Mouse (Mus musculus): ENCODE data around the gene Thbd. TPM values are rescaled to one million over a fixed set of nuclear protein-coding genes. Genes with fewer than 3 reads are reported as not detected.
A peak's percentile ranks its signal among the peaks of the same experiment; 100 is the strongest.

Gene Thbd
- total RNA-seq, 2 experiments from 2014 or later = 12.6 to 17.4 TPM

DNA sequence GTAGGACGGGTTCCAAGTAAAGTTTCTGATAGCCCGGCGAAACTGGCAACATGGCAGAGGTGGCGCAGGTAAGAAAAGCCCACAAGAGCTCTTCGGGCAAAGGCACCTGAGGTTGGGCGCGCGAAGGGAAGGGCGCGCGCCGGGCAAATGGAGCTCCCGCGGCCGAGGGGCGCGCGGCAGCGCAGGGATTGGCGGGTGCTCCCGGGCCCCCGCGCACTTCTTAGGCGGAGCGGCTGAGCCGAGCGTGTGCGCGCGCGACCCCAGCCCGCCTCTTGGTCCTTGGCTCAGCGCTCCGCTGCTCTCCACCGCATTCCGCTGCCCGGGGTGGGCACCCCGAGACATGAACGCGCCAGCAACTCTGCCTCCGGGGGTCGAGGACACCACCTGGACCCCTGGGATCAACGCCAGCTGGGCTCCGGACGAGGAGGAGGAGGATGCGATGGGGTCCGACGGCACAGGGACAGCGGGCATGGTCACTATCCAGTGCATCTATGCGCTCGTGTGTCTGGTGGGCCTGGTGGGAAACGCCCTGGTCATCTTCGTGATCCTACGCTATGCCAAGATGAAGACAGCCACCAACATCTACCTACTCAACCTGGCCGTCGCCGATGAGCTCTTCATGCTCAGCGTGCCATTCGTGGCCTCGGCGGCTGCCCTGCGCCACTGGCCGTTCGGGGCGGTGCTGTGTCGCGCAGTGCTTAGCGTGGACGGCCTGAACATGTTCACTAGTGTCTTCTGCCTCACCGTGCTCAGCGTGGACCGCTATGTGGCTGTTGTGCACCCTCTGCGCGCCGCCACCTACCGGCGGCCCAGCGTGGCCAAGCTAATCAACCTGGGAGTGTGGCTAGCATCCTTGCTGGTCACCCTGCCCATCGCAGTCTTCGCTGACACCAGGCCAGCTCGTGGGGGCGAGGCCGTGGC is 12.6 kb downstream of the Thbd start, which contains the start of gene Sstr4:
Gene Sstr4 (plus strand): TSS at position 214 of the 921 bp plus-strand sequence.
- intact Hi-C loops (cut with DNase I) = loop anchor here (5.0 kb wide), 1 partner anchor 273 kb away; no protein-coding TSS in a partner anchor
- peak; percentile 55 to 57 for DNase-seq

DNA sequence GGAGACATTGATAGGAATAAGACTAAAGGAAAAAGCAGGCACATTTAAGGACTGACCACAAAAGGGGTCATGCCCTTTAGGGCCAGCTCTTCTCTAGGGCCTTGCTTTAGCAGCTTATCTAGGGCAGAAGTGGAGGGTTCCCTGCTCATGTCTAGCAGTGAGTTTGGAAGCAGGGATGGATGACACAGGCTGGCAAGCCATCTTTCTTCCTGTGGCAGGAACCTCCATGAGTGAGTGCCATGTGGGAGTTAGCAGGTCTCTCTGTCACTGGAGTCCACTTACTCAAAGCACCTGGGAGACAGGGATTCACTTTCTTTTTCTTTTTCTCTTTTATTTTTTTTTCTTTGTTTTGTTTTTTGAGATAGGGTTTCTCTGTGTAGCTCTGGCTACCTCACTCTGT is 14.1 kb downstream of the Thbd start:
- intact Hi-C loops (cut with DNase I) = no loop called here
- DNase-seq = no peak

DNA sequence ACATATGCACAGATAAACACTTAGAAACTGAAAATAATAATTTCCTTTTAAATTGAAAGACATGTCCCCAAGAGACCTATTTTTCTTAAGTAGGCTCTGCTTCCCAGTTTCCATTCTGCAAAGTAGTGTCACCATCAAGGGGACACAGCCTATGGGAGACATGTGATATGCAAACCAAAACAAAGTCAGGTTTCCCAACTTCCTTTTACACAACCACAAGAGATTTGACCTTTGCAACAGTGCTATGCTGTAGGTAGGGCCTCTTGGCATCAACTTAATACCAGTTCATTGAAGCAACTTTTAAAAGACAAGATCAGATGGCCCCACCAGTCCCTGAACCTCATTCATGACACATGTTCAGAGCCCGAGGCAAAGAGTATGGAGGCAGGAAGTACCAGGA is 14.8 kb downstream of the Thbd start:
- no peak for DNase-seq
- intact Hi-C loops (cut with DNase I) = no loop called here

DNA sequence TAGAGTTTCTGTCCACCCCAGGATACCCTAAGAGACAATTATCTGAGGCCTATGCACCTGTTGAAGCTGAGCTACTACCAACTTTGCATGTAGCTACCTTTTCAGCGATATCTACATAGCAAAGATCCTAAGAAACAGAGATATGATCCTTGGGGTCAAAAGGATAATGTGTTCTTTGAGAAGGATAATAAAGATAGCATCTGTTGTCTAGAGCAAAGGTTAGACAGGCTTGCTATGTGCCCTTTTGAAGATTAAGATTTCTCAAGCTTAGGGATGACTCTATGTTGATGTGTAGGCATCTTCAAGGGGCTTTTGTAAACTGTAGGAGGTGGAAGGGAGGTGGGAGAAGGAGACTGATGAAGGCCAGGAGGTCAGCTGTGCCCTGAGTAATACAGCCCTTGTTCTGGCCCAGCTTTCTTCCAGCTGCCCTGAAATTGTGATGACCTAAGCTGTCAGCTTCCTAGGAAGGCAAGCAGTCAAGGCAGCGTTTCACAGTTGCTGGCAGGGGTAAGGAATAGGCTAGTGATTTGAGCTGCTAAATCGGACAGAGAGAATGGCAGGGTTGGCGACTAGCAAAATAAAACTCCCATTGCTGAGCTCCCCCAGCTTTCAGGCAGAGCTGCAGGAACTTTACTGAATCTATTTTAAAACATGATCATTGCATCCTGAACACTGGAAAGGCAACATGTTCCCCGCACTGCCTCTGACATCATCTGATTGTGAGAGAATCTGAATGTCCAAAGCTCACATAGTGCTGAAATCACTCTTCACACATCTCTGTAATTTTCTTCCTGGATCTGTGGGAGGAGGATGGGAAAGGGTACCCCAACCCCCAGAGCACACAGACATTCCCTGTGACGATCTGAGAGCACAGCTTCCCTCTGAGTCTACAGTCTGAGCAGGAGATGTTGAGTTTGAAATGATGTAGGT is 20.1 kb downstream of the Thbd start:
- intact Hi-C loops (cut with DNase I) = no loop called here
- no peak for DNase-seq

DNA sequence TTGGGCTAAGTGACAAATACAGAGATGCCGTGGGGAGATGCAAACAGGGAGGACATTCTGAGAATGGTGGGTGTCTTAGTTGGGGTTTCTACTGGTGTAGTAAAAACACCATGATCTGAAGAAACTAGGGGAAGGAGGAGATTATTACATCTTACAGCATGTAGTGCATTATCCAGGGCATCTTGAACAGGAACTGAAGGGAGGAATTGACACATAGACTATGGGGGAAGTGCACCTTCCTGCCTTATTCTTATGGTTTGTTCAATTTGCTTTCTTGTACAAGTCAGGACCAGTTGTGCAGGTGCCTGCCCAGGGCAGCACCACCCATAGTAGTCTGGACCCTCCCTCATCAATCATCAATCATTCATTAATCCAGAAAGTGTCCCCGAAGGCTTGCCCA is 21.1 kb downstream of the Thbd start:
- DNase-seq = no peak
- intact Hi-C loops (cut with DNase I) = no loop called here

DNA sequence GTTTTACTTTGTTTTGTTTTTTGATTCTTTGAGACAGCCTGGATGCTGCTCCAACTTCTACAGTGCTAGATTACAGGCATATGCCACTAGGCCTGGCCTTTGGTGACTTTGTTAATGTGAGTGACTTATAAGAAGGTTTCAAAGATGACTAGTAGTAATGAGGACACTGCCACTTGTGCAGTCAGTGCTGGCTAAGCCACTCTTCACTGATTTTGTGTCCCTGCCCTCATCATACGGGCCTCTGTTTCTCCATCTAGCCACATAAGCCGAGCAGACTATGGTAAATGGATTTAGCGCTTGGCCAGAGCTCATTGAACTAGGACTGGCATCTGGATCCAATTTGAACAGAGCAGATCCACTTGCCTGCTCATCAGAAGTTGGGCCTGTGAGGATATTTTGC is 21.5 kb downstream of the Thbd start:
- DNase-seq = no peak
- intact Hi-C loops (cut with DNase I) = no loop called here

DNA sequence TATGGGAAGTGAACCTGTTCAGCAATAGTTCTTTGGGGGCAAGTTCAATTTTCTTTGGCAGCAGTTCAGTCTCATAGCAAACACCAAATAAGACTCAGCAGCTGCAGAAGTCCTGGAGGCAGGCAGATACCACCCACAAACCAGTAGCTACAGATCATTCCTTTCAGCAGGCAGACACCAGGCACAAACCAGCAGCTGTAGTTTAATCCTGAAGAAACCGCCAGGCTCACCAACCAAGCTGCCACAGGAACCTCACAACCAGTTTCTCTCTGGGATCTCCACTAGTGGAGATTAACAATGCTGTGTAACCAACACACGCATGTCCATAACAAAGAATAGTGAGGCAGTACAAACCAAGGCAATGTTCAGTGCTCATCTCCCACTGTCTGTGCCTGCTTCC is 26.9 kb downstream of the Thbd start:
- intact Hi-C loops (cut with DNase I) = no loop called here
- no peak for DNase-seq

DNA sequence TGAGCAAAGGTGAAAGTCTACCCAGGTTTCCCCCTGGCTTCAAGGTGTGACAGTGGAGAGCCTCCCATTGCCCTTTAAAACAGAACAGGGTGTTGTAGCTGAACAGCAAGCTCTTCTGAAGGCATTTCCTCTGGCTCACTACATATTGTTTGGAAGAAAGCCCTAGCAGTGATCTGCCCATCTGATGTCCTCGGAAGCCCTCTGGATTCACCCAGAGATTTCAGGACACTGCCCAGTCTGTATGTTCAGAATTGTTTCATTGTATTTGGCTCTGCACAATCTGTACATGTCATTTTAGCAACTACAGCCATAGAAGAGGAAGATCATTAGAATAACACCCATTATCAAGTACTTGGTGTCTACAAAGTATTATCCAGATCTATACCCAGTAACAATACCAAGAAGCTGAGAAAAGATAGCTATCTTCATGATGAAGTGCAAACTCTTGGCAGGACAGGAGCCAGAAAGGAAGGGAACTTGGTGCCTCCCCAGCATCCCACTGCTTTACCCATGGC is 28.0 kb downstream of the Thbd start:
- intact Hi-C loops (cut with DNase I) = loop anchor here (5.0 kb wide), 1 partner anchor 192 kb away; no protein-coding TSS in a partner anchor
- DNase-seq = no peak

DNA sequence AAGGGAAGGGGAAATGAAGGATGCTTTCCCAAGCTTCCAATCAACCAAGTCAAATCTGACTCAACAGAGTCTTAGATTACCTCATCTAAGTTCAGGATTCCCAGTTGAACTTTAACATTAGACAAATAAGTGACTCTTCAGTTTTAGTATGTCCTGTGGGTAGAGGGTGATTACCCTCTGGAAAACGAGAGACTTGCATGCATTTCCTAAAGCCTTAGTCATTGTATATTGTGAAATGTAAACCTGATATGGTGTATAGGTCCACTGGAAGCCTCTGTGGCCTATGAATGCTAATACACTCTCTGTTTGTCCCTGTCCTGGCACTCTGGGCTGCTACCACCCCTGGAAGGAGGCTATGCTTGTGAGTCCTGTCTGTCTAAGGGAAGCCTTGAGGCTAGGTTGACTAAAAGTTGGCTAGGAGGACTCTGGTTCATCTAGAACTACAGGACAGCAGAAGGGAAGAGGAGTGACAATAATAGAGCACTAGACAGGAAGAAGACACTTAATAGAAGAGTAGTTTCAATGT is 29.1 kb downstream of the Thbd start:
- intact Hi-C loops (cut with DNase I) = loop anchor here (5.0 kb wide), 1 partner anchor 193 kb away; no protein-coding TSS in a partner anchor
- no peak for DNase-seq

DNA sequence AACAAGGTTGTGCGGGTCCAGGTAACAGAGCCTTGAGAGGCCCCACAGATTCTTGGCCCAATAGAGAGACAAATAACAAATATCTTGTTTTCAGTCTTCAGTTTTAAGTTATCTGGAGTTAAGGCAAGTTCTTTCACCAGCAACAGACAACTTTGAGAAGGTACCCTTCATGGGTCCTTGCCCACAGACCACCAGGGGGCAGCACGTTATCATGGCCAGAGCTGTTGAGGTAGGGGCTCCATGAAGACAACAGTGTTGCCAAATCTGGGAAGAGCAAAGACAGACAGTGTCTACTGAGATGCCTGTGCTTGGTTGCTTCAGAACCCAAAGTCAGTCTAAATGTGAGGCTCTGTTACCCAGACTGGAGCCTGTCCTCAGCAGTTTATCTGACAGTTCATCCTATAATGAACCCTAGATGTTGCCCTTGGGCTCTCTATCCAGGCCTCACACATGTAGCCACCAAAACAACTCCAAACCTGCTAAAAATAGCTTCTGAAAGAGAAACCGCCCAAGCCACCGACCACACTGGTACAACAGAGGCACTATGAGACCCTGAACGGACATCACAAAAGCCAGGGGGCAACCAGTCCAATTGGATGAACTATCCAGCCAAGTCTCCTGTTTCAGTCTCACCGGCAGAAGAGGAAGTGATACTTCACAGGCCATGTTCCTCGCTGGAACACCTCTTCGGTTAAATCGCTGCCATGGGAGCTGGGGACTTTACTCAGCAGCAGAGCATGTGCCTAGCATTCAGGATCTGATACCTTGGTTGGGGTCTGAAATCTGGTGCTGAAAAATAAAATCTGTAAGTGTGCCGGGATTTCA is 32.5 kb downstream of the Thbd start:
- intact Hi-C loops (cut with DNase I) = loop anchor here (5.0 kb wide), 1 partner anchor 197 kb away; no protein-coding TSS in a partner anchor
- peak in 1 of 2 experiments; percentile 32 for DNase-seq

DNA sequence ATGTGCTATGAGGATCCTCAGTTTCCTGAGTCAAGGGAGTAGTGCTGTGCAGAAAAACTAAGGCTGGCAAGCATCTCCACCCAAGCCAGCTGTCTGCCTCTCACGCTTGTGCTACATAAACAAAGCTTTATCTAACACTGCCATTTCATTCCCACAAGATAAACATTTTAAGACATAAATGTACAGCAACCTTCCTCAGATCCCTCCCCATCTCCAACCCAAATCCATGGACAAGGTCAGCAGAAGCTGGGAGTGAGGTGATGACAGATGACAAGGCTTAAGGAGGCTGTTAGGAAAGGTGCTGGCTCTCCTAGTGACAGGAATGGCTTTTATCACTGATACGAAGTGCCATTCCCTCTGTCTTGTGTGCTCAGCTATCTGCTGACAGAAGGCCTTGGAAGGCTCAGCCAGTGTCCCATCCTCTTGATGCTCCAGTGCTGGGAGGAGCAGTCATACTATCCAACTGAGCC is 34.4 kb downstream of the Thbd start:
- intact Hi-C loops (cut with DNase I) = no loop called here
- no peak for DNase-seq

DNA sequence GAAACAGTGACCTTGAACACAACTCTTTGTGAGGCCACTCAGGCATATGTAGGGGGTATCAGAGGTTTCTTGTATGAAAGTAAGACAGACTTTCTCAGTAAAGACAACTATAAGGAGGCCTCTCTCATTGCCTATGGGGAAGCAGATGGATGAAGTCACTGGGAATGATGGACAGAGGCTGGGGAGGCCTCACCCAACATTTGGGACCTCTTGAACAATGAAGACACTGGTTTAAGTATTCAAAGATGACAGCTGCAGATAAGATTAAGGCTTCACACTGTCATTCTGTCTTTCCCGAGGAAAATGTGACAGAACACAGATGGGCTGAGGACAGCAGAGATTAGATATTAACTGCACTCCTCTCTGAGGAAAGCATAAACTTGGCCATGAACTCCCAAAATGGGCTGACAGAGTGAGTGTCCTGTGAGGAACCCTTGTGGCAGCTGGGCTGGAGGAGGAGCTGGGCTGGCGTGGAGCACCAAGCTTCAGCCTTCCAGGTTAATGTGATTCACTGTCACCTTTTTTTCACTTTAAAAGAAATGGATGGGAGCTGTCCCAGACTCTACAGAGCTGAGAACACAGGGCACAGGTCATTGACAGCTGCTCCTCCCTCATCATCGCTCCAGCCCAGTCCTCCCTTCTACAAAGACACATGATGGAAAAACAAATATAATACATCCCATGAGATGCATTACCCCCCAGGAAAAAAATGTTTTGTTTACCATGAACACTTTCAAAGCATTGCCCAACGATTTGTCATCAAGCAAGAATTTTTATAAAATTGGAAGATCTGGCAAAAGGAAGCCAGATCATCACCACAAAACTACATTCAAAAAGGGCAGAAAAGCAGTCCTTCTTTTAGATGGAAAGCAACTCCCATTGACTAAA is 36.0 kb downstream of the Thbd start:
- no peak for DNase-seq
- intact Hi-C loops (cut with DNase I) = no loop called here

DNA sequence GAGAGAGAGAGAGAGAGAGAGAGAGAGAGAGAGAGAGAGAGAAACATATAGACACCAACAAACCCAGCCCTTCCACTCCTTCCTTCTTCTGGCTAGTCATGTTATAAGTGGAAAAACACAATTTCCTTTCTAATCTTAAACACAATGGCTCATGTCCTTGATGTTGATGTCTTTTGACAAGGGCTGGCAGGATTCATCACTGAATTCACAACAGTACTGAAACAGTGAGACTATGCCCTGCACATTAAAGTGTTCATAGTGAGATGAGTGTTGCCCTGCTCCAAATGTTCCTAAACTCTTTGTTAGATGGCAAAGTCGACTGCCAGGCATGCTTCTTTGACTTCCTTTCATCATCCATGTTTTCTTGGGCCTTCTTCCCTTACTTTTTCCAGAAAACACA is 42.8 kb downstream of the Thbd start:
- no peak for DNase-seq
- intact Hi-C loops (cut with DNase I) = no loop called here

DNA sequence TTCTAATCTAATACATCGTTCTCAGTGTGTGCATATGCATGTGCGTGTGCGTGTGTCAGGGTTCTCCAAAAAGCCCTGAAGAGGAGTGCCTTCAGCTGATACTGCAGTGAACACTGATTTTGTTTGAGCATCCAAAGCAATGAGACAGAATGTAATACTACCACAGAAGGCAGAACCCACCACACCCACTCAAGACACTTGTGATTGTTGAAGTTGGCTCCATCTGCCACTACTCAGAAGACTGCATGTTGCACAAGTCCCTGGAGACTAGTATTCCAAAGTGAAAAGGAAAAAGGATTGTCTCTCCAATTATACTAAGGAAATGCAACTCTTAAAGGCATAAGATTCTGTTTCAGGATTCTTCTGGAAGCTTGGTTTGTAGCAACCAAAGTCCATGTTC is 43.5 kb downstream of the Thbd start:
- no peak for DNase-seq
- intact Hi-C loops (cut with DNase I) = no loop called here

DNA sequence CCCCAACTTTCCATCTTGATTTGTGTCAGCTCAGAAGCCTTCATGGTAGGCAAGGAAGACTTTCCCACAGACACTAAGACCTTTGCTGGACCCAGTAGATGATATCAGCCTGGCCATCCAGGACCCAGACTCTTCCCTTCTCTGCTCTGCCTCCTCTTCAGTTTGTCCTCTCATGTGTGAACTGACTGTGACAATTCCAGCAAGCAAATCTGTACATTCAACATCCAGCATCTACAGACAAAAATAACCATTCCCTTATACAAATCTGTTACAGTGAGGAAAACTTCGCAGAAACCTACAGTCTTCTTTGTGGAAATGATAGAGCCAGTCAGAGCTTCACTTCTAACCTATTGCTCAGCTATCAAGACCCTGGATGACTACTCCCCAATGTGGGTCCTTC is 50.8 kb downstream of the Thbd start:
- intact Hi-C loops (cut with DNase I) = no loop called here
- no peak for DNase-seq
